Mouse (Mus musculus) kidney, adult 8-10 months (tissue): ENCODE results near the gene Gad1.

Source experiments
- DNase-seq, 2 experiments: peaks; one replicate each; pipeline ENCODE4 v3.0.0; 2022

Gad1 gene

GRCm38 (mm10) chr2:70629921-70630320 is 77.0 kb downstream of the Gad1 start:
- DNase-seq, result no peak

DNA sequence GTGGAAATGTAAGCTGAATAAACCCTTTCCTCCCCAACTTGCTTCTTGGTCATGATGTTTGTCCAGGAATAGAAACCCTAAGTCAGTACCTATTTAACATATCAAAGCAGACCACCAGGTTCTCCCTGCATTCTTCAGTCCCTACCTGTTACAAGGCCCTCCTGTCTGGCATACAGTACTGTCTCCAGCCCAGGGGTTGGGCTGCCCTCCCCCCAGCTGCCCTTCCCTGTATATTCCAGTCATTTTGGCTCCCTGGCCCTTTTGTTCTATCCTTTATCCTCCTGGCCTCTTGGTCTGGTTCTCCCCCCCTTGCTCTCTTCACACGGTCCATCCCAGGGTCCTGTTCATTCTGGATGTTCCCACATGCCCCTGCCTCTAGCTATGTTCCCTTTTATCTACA is 78.4 kb downstream of the Gad1 start:
- no peak for DNase-seq

DNA sequence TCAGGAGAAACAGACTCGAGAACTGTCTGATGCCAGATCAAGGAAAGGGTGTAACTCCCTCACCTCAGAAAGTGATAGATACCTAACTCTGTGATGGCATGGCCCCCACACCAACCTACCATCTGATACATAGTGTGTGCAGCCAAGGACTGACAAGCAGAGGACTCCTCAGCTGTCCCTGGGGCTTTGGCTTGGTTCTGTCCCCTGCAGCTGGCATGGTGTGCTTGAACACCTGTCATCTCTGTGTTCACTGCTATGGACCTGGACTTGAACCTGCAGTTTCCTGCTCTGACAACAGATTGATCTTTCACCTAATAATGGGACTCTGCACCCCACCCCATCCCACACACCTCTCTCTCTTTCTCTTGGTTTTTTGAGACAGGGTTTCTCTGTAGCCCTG is 79.5 kb downstream of the Gad1 start:
- DNase-seq, result no peak

DNA sequence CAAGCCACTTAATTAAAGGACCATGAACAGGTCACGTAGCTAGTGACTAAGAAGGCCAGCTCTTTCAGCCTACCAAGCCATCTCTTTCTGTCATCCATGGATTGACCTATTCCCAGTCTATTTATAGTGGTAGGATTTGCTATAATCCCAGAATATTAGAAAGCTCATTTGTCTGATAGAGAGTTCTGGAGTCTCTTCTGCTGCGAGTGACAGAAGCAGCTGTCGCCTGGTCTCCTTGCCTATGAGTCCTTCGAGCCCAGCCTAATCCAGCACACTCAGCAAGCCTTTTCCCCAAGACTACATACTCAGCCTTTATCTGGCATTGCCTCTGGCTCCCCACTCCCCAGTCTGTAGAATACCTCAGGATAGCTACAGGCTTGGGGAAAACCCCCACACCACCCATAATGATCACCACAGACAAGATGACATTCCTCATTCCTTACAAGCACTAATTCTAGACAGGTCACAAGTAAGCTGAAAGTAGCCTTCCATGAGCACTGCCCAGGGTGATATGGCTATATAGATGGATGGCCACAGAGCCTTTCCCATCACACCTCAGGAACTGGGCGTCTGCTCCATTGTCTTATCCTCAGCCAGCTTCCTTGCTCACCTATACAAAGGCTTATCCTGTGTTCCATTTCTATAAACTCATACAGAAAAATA is 81.3 kb downstream of the Gad1 start:
- DNase-seq, result no peak

DNA sequence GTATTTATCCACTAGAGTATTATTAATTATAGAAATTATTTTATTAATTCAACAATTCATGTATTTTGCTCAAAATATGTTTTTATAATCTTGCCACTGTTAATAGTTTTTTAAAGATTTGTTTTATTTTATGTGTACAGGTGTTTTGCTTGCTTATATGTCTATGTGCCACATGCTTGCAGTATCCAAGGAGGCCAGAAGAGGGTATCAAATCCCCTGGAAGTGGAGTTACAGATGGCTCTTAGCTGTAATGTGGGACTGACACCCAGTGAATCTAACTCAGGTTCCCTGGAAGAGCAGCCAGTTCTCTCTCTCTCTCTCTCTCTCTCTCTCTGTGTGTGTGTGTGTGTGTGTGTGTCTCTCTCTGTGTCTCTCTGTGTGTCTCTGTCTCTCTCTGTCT is 88.1 kb downstream of the Gad1 start:
- no peak for DNase-seq

- DNase-seq, result no peak
Measured at GRCm38 (mm10) chr2:70642971-70643565, 90.2 kb downstream of the Gad1 start.

GRCm38 (mm10) chr2:70645266-70645780 is 92.5 kb downstream of the Gad1 start:
- DNase-seq, result no peak

DNA sequence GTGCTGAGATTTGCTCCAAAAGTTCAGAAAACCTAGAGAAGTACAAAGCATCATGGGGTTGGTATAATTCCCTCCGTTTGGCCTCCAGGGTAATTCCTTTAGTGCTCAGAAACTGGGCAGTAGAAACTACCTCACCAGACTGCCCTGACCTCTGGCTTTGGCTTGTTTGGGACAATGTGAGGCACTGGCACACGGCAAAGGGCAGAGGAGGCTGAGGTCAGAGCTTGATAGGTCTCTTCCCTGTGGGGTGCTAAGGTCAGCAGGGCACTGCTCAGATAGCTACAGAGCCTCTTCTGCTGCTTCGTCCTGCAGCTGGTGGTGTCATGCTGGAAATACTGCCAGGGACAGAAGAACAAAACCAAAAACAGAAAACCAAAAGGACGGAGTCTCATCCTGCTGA is 94.8 kb downstream of the Gad1 start:
- no peak for DNase-seq

DNA sequence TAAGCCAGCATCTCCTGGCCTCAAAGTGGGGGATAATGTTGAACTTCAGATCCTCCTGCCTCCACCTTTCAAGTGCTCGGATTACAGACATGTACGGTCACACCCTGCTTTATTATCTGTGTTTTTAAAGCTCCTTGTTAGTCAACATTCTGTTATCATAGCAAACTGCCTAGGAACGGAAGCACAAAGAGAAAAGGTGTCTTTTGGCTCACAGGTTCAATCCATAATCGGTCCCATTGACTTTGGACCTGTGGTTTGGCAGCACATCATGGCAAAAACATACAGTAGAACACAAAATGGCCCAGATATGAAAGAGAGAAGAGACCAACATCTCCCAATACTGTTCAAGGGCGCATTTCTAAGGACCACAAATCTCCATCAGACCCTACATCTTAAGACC is 95.4 kb downstream of the Gad1 start:
- DNase-seq, result no peak

DNA sequence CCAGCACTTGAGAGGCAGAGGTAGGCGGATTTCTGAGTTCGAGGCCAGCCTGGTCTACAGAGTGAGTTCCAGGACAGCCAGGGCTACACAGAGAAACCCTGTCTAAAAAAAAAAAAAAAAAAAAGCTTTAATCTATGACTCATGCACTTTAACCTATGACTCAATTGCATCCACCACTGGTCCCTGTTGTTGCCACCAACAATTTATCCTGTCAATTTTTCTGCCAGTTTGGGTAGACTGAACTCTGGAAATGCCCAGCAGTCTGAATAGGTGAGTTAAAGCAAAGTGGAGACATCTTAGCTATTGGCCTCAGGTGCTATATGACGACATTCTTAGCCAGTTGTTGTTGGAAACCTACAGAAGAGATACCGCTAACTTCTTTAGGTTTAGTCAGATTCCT is 96.6 kb downstream of the Gad1 start:
- no peak for DNase-seq
